Mouse (Mus musculus) heart, embryonic 13.5 days (tissue): ENCODE results near the gene Vps37c. TPM values are rescaled to one million over a fixed set of nuclear protein-coding genes. Genes with fewer than 3 reads are reported as not detected.

ENCODE experiments used
- ATAC-seq: fragments of 200-750 bp; cut with Nextera tagmentation; 2 replicates; pipeline ENCODE4 v1.8.0; 2017; ENCODE audit warnings: moderate TSS enrichment; ENCODE audit not compliant: insufficient number of reproducible peaks, low FRiP score, low TSS enrichment; ENCODE audit errors: extremely low read depth
- H3K27ac ChIP-seq: fragments of 300-500 bp; sonication (generic); replicated peaks from 2 replicates; pipeline ENCODE4 v1.5.1; 2015; ENCODE audit warnings: moderate library complexity, mild to moderate bottlenecking, inconsistent platforms
- H3K27me3 ChIP-seq: fragments of 300-500 bp; sonication (generic); replicated peaks from 2 replicates; pipeline ENCODE4 v1.6.1; 2015; ENCODE audit warnings: mild to moderate bottlenecking, inconsistent platforms
- H3K36me3 ChIP-seq: fragments of 300-500 bp; sonication (generic); 2 replicates; pipeline ENCODE4 v1.6.1; 2015; ENCODE audit warnings: mild to moderate bottlenecking, inconsistent platforms
- H3K4me1 ChIP-seq: fragments of 300-500 bp; sonication (generic); 2 replicates; pipeline ENCODE4 v1.6.1; 2015; ENCODE audit warnings: inconsistent platforms
- H3K4me2 ChIP-seq: fragments of 300-500 bp; sonication (generic); 2 replicates; pipeline ENCODE4 v1.6.1; 2015; ENCODE audit warnings: inconsistent platforms, mild to moderate bottlenecking, moderate library complexity
- H3K4me3 ChIP-seq: fragments of 300-500 bp; sonication (generic); 2 replicates; pipeline ENCODE4 v1.5.1; 2015; ENCODE audit warnings: moderate library complexity, mild to moderate bottlenecking, inconsistent platforms
- H3K9ac ChIP-seq: fragments of 300-500 bp; sonication (generic); 2 replicates; pipeline ENCODE4 v1.6.1; 2015; ENCODE audit warnings: inconsistent platforms, mild to moderate bottlenecking, moderate library complexity
- H3K9me3 ChIP-seq: fragments of 300-500 bp; sonication (generic); 2 replicates; pipeline ENCODE4 v1.6.1; 2016; ENCODE audit warnings: inconsistent platforms
- WGBS: fragments of 180-500 bp; shearing (Covaris S2); methylation state at CpG from one replicate; pipeline ENCODE4 v1.1.7; 2015; ENCODE audit warnings: mixed read lengths; 5-methylcytosine and 5-hydroxymethylcytosine counted together
- polyA plus RNA-seq: library from polyadenylated mRNA; unstranded; fragments of >200 nt; fragmentation: Nextera tagmentation; extraction: Ambion mirVana; gene quantifications from 2 replicates; pipeline ENCODE4 v1.2.1, GENCODE M21; 2015

Vps37c gene
- polyA plus RNA-seq, 1 experiment from 2014 or later: 28.4 TPM

DNA sequence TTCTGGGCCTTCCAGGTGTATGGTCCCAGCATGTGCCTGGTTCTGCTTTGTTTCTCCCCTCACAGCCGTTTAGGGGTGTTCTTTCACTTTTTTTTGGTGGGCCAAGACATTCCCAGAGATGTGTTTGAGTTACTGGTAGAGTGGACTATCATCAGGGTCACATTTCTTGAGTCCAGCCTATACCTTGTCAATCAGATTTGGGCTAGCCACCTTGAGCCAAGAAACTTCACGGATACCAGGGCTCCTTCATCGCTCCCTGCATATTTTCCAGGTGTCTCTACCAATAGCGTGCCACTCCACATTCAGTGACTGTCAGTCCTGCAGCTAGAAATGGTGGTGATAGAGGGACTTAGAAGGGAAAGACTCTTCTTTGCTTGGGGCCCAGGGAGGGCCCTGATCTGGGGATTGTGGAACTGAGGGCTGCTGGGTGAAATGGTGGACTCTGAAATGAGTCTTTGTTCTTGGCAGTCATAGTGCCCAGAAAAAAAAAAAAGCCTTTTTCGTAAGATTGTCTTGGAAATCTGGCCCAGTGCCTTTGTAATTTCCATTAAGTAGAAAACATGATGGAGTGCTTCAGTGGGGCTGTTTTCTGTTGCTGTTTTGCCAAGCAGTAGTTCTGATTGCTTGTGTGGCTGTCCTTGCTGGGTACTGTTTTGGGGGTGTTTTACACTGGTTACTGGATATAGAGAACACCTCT lies 1.1 kb downstream of the Vps37c start:
- peak overlapping the region; percentile 91 for H3K9ac ChIP-seq
- peak overlapping the region; percentile 98 for H3K27ac ChIP-seq
- H3K4me2 ChIP-seq: peak overlapping the region; percentile 72
- 45% methylated on average over 5 of the region's 5 CpGs for WGBS
- peaks cover 42% of the 10 kb centered on the region for H3K4me1 ChIP-seq
- H3K4me3 ChIP-seq: peak overlapping the region; percentile 86
- no peak for ATAC-seq
- H3K9me3 ChIP-seq: no peaks in the 10 kb centered on the region
- 0 out of 2 replicates have a peak, but pooled peaks cover 6% of the 10 kb centered on the region for H3K27me3 ChIP-seq
- H3K36me3 ChIP-seq: no peaks in the 10 kb centered on the region; the same call in 1 of the 2 replicates

- ATAC-seq: no peak
Observed at GRCm38 (mm10) chr19:10690336-10690735, 1.8 kb downstream of the Vps37c start.

DNA sequence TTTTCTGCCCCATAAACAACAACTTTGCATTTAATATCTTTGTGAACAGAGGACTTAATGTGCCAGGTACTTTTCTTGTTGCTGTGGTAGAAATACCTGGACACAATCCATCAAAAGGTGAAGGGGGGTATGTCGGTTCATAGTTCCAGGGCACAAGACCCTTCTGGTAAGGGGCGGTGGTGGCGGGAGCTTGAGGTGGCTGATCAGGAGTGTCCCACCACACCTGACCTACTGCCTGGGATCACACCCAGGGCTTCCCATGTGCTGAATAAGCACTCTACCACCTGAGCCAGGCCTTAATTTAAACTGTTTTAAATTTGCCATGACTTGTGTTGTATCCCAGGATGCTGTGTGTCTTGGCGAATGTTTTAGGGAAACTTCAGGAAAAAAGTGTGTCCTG lies 2.6 kb downstream of the Vps37c start:
- H3K9ac ChIP-seq: peak overlapping the region; percentile 91
- WGBS: 82% methylated on average over 4 of the region's 4 CpGs
- no peaks in the 10 kb centered on the region; the same call in 1 of the 2 replicates for H3K36me3 ChIP-seq
- no peaks in the 10 kb centered on the region for H3K9me3 ChIP-seq
- peak overlapping the region; percentile 98 for H3K27ac ChIP-seq
- no peaks in the 10 kb centered on the region for H3K27me3 ChIP-seq
- no peak for ATAC-seq
- peaks cover 52% of the 10 kb centered on the region for H3K4me1 ChIP-seq
- no peak overlapping the region for H3K4me3 ChIP-seq
- peak overlapping the region; percentile 72 for H3K4me2 ChIP-seq

More at GRCm38 (mm10) chr19:10690336-10690735, 1.8 kb downstream of the Vps37c start:
- H3K4me3 ChIP-seq: peak overlapping the region; percentile 86; the same call in 1 of the 2 replicates
- no peaks in the 10 kb centered on the region; the same call in 1 of the 2 replicates for H3K36me3 ChIP-seq
- 51% methylated on average over 3 of the region's 3 CpGs for WGBS
- H3K4me1 ChIP-seq: peaks cover 45% of the 10 kb centered on the region
- peak overlapping the region; percentile 91 for H3K9ac ChIP-seq
- no peaks in the 10 kb centered on the region for H3K27me3 ChIP-seq
- H3K27ac ChIP-seq: peak overlapping the region; percentile 98
- H3K4me2 ChIP-seq: peak overlapping the region; percentile 72
- H3K9me3 ChIP-seq: no peaks in the 10 kb centered on the region

DNA sequence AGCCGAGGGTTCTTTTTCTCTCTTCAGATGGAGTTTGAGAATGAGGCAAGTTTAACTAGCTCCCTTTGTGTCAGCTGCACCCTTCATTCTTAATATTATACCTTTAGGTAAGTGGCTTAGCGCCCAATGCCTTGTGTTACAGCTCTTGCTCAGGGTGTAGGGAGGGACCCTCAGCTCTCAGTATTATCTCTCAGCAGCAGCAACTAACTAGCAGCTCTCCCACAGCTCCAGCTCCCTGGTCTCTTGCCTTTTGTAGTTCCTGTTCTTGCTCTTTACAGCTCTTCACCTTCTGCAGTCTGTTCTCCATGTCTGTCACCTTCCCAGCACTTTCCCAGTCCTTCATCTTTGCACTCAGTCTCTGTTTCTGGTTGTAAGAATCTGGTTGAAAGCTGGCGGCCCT lies 3.1 kb downstream of the Vps37c start:
- Histone ChIP-seq H3K27me3 (no peaks in the 10 kb centered on the region), H3K4me1 (peaks cover 57% of the 10 kb centered on the region), H3K9me3 (no peaks in the 10 kb centered on the region), H3K4me3 (no peak overlapping the region), H3K36me3 (no peaks in the 10 kb centered on the region; the same call in 1 of the 2 replicates), H3K4me2 (no peak overlapping the region), H3K9ac (peak overlapping the region; percentile 91), H3K27ac (peak overlapping the region; percentile 13; the same call in 1 of the 2 replicates)
- WGBS: 64% methylated on average over 3 of the region's 3 CpGs
- ATAC-seq: no peak

DNA sequence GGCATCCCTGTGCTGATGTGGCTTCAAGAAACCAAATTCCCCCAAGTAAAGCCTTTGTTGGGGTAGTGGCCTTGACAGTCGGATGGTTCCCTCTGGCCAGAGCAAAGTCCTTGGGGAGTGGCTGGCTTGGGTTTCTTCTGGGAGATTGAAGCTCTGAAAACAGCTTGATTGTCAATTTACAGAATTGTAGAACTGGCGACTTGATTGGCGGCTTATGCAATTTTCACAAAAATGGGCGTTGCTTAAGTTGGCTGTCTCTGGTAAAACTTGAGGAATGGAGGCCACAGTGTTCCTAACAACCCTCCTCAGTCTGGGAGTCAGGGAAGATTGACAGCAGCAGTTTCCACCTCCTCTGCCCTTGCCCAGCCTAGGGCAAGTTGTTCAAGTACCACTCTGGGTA lies 3.8 kb downstream of the Vps37c start:
- WGBS: 84% methylated on average over 4 of the region's 4 CpGs
- Histone ChIP-seq H3K9me3 (no peaks in the 10 kb centered on the region), H3K36me3 (no peaks in the 10 kb centered on the region; the same call in 1 of the 2 replicates), H3K4me3 (no peak overlapping the region), H3K27me3 (no peaks in the 10 kb centered on the region), H3K4me2 (no peak overlapping the region), H3K9ac (0 out of 2 replicates have a peak overlapping the region, but pooled peaks have one; percentile 29), H3K4me1 (peaks cover 64% of the 10 kb centered on the region), H3K27ac (no peak overlapping the region)
- no peak for ATAC-seq

GRCm38 (mm10) chr19:10693926-10694682 lies 5.6 kb downstream of the Vps37c start:
- ATAC-seq: no peak
- 85% methylated on average over 10 of the region's 10 CpGs for WGBS
- H3K9ac ChIP-seq: no peak overlapping the region
- H3K27me3 ChIP-seq: no peaks in the 10 kb centered on the region
- H3K9me3 ChIP-seq: no peaks in the 10 kb centered on the region
- H3K36me3 ChIP-seq: no peaks in the 10 kb centered on the region; the same call in 1 of the 2 replicates
- H3K4me3 ChIP-seq: no peak overlapping the region
- H3K4me2 ChIP-seq: no peak overlapping the region
- H3K27ac ChIP-seq: no peak overlapping the region
- peaks cover 74% of the 10 kb centered on the region for H3K4me1 ChIP-seq

DNA sequence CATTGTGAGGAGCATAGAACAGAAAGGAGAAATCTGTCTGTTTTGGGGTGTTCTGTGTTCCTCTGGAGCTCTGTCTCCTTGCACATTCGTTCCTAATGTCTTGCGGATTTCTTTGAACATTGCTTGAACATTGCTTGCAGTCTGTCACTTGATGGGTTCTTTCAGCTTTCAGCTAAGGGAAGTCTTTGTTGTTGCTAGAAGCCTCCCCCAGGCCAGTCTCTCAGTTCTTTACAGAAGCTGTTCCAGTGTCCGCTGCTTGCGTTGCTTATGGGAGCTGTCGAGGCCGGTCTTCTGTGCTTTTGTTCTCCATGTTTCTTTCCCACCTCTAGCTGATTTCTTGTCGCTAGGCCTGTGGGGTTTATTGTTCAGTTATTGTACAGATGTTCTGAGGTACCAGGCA lies 7.3 kb downstream of the Vps37c start:
- H3K9me3 ChIP-seq: no peaks in the 10 kb centered on the region
- WGBS: 59% methylated on average over 7 of the region's 7 CpGs
- ATAC-seq: no peak
- H3K27ac ChIP-seq: peak overlapping the region; percentile 30; the same call in 1 of the 2 replicates
- peak overlapping the region; percentile 61 for H3K9ac ChIP-seq
- H3K4me2 ChIP-seq: no peak overlapping the region
- H3K27me3 ChIP-seq: no peaks in the 10 kb centered on the region
- H3K36me3 ChIP-seq: no peaks in the 10 kb centered on the region; the same call in 1 of the 2 replicates
- H3K4me3 ChIP-seq: no peak overlapping the region
- H3K4me1 ChIP-seq: peaks cover 73% of the 10 kb centered on the region

DNA sequence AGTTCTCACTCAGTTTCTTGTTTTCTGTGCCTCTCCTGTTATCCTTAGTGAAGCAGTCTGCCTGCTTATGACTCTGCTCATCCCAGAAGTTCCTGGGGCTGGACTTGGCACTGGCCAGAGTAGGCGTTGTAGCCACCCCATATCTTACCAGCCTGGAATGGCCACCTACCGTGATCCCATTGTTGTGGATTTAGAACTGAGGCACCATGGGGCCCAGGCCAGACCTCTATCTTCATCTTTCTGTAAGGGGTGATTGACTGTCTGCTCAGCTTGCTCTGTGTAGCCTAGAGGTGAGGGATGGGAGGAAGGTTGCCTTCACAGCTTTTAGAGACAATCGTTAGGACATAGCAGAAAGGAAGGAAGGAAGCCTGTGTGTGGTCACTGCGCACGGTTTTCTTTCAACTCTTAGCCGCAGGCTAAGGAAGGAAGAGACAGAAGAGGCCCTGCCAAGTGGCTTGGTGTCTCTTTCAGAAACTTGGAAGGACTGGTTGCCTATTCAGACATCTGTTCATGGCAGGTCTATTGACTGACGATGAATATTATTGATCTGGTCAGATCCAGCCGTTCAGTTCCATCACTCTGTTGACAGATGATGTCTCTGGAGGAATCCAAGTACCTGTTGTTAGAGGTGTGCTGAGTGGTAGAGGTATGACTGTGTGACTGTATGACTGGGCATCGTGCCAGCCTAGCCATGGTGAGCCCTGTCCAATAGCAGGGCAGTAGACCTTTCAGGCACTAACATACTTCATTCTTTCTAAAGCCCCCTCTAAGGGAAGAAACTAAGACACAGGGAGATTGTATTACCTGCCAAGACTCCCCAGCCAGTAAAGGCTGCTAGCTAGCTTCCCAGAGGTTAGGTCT lies 9.8 kb downstream of the Vps37c start:
- no peaks in the 10 kb centered on the region for H3K27me3 ChIP-seq
- 0 out of 2 replicates have a peak overlapping the region, but pooled peaks have one; percentile 33 for H3K27ac ChIP-seq
- H3K4me1 ChIP-seq: peaks cover 70% of the 10 kb centered on the region
- no peaks in the 10 kb centered on the region for H3K9me3 ChIP-seq
- H3K36me3 ChIP-seq: no peaks in the 10 kb centered on the region
- H3K4me2 ChIP-seq: no peak overlapping the region
- H3K4me3 ChIP-seq: no peak overlapping the region
- no peak for ATAC-seq
- no peak overlapping the region for H3K9ac ChIP-seq
- 63% methylated on average over 9 of the region's 9 CpGs for WGBS

GRCm38 (mm10) chr19:10699851-10700250 lies 11.3 kb downstream of the Vps37c start:
- Histone ChIP-seq H3K4me3 (no peak overlapping the region), H3K9ac (peak overlapping the region; percentile 11; the same call in 1 of the 2 replicates), H3K4me1 (peaks cover 77% of the 10 kb centered on the region), H3K4me2 (no peak overlapping the region), H3K27me3 (no peaks in the 10 kb centered on the region), H3K27ac (0 out of 2 replicates have a peak overlapping the region, but pooled peaks have one; percentile 13), H3K9me3 (no peaks in the 10 kb centered on the region), H3K36me3 (no peaks in the 10 kb centered on the region)
- ATAC-seq: no peak
- WGBS: 56% methylated on average over 9 of the region's 9 CpGs

- H3K4me2 ChIP-seq: no peak overlapping the region
- no peak overlapping the region for H3K9ac ChIP-seq
- no peak for ATAC-seq
- no peaks in the 10 kb centered on the region for H3K9me3 ChIP-seq
- H3K36me3 ChIP-seq: peaks cover 2% of the 10 kb centered on the region; the same call in 1 of the 2 replicates
- H3K27ac ChIP-seq: no peak overlapping the region
- H3K4me3 ChIP-seq: no peak overlapping the region
- peaks cover 78% of the 10 kb centered on the region for H3K4me1 ChIP-seq
- WGBS: 72% methylated on average over 6 of the region's 6 CpGs
- H3K27me3 ChIP-seq: no peaks in the 10 kb centered on the region
Observed at GRCm38 (mm10) chr19:10701013-10701726, 12.6 kb downstream of the Vps37c start.
